Mouse (Mus musculus): ENCODE results near the gene Gm4756. TPM values are rescaled to one million over a fixed set of nuclear protein-coding genes. Genes with fewer than 3 reads are reported as not detected.

Gm4756 gene
- total and polyA plus RNA-seq, 3 experiments: not detected

GRCm38 (mm10) chr12:72621441-72621840, 28.0 kb downstream of the Gm4756 start:
- no peak for DNase-seq (ENCODE audit: extremely low read depth)
- Histone ChIP-seq H3K79me2 (replicated peaks; ENCODE audit: control insufficient read depth, extremely low read depth, insufficient read depth, poor library complexity, severe bottlenecking) (no peaks in the 10 kb centered on the region), H3K4me3 (replicated peaks in 1 of 3; ENCODE audit: low read depth in 2 of 3, low read length in 2 of 3, poor library complexity in 1 of 3) (no peak overlapping the region), H3K4me2 (ENCODE audit: insufficient read depth, low read depth, poor library complexity, severe bottlenecking) (no peak overlapping the region), H3K27me3 (replicated peaks) (no peaks in the 10 kb centered on the region), H3K36me3 (replicated peaks in 1 of 2; ENCODE audit: control insufficient read depth in 1 of 2, insufficient read depth in 1 of 2, low read length in 1 of 2) (no peaks in the 10 kb centered on the region), H3K9me3 (replicated peaks; ENCODE audit: low read length) (no peaks in the 10 kb centered on the region), H3K9ac (ENCODE audit: insufficient read depth, low read depth) (no peak overlapping the region), H3K27ac (ENCODE audit: insufficient read depth, low read depth) (no peak overlapping the region), H3K4me1 (ENCODE audit: control insufficient read depth in 1 of 2, insufficient read depth in 2 of 2) (no peaks in the 10 kb centered on the region)
- dilution Hi-C loops (cut with MboI; ENCODE audit: extremely low pct_ligation_motif_present, extremely low pct_unique_long_range_greater_than_20kb, low sequenced_read_pairs) (no loop called here), in situ Hi-C loops (cut with MboI; ENCODE audit: low pct_ligation_motif_present, low pct_unique_long_range_greater_than_20kb, low sequenced_read_pairs) (no loop called here)
- TF ChIP-seq CHD2 (IDR thresholded peaks at IDR 0.05; ENCODE audit: low read length) (no peak), EP300 (IDR thresholded peaks at IDR 0.05; ENCODE audit: low read length) (no peak), PAX5 (IDR thresholded peaks at IDR 0.05; ENCODE audit: low read length) (no peak), POLR2A (IDR thresholded peaks at IDR 0.05; ENCODE audit: low read depth, low read length) (no peak), SMC3 (IDR thresholded peaks at IDR 0.05; ENCODE audit: low read depth, low read length) (no peak)

- Histone ChIP-seq H3K4me1 (ENCODE audit: control insufficient read depth in 1 of 2, insufficient read depth in 2 of 2) (no peaks in the 10 kb centered on the region), H3K9ac (ENCODE audit: insufficient read depth, low read depth) (no peak overlapping the region), H3K4me3 (replicated peaks in 1 of 3; ENCODE audit: low read depth in 2 of 3, low read length in 2 of 3, poor library complexity in 1 of 3) (no peak overlapping the region), H3K36me3 (replicated peaks in 1 of 2; ENCODE audit: control insufficient read depth in 1 of 2, insufficient read depth in 1 of 2, low read length in 1 of 2) (no peaks in the 10 kb centered on the region), H3K27me3 (replicated peaks) (no peaks in the 10 kb centered on the region), H3K79me2 (replicated peaks; ENCODE audit: control insufficient read depth, extremely low read depth, insufficient read depth, poor library complexity, severe bottlenecking) (no peaks in the 10 kb centered on the region), H3K9me3 (replicated peaks; ENCODE audit: low read length) (no peaks in the 10 kb centered on the region), H3K27ac (ENCODE audit: insufficient read depth, low read depth) (no peak overlapping the region), H3K4me2 (ENCODE audit: insufficient read depth, low read depth, poor library complexity, severe bottlenecking) (no peak overlapping the region)
- dilution Hi-C loops (cut with MboI; ENCODE audit: extremely low pct_ligation_motif_present, extremely low pct_unique_long_range_greater_than_20kb, low sequenced_read_pairs): no loop called here
- TF ChIP-seq MAX (IDR thresholded peaks at IDR 0.05; ENCODE audit: low read length): no peak
- TF ChIP-seq HCFC1 (IDR thresholded peaks at IDR 0.05; ENCODE audit: low read depth, low read length): no peak
- no peak for DNase-seq (ENCODE audit: extremely low read depth)
- in situ Hi-C loops (cut with MboI; ENCODE audit: low pct_ligation_motif_present, low pct_unique_long_range_greater_than_20kb, low sequenced_read_pairs): no loop called here
Observed at GRCm38 (mm10) chr12:72620856-72621255, 28.6 kb downstream of the Gm4756 start.

GRCm38 (mm10) chr12:72612053-72612452, 37.4 kb downstream of the Gm4756 start:
- Histone ChIP-seq H3K4me2 (ENCODE audit: insufficient read depth, low read depth, poor library complexity, severe bottlenecking) (no peak overlapping the region), H3K36me3 (replicated peaks in 1 of 2; ENCODE audit: control insufficient read depth in 1 of 2, insufficient read depth in 1 of 2, low read length in 1 of 2) (no peaks in the 10 kb centered on the region), H3K4me1 (ENCODE audit: control insufficient read depth in 1 of 2, insufficient read depth in 2 of 2) (no peaks in the 10 kb centered on the region), H3K79me2 (replicated peaks; ENCODE audit: control insufficient read depth, extremely low read depth, insufficient read depth, poor library complexity, severe bottlenecking) (no peaks in the 10 kb centered on the region), H3K9ac (ENCODE audit: insufficient read depth, low read depth) (no peak overlapping the region), H3K27ac (ENCODE audit: insufficient read depth, low read depth) (no peak overlapping the region), H3K27me3 (replicated peaks) (no peaks in the 10 kb centered on the region), H3K9me3 (replicated peaks; ENCODE audit: low read length) (peaks cover 7% of the 10 kb centered on the region), H3K4me3 (replicated peaks in 1 of 3; ENCODE audit: low read depth in 2 of 3, low read length in 2 of 3, poor library complexity in 1 of 3) (no peak overlapping the region)
- dilution Hi-C loops (cut with MboI; ENCODE audit: extremely low pct_ligation_motif_present, extremely low pct_unique_long_range_greater_than_20kb, low sequenced_read_pairs): no loop called here
- in situ Hi-C loops (cut with MboI; ENCODE audit: low pct_ligation_motif_present, low pct_unique_long_range_greater_than_20kb, low sequenced_read_pairs): no loop called here
- TF ChIP-seq ELF1 (IDR thresholded peaks at IDR 0.05; ENCODE audit: low read depth, low read length) (no peak), RCOR1 (conservative IDR thresholded peaks at IDR 0.05; ENCODE audit: low read depth, low read length) (no peak), SMC3 (IDR thresholded peaks at IDR 0.05; ENCODE audit: low read depth, low read length) (no peak), CTCF (conservative IDR thresholded peaks at IDR 0.05 in 1 of 2, IDR thresholded peaks at IDR 0.05 in 1 of 2; ENCODE audit: low read depth in 2 of 2, low read length in 2 of 2) (no peak), E2F4 (IDR thresholded peaks at IDR 0.05; ENCODE audit: insufficient replicate concordance, low read depth, low read length) (no peak), ZC3H11A (IDR thresholded peaks at IDR 0.05; ENCODE audit: low read depth, low read length) (no peak), JUN (IDR thresholded peaks at IDR 0.05; ENCODE audit: insufficient read depth, low read depth, low read length) (no peak), USF2 (conservative IDR thresholded peaks at IDR 0.05; ENCODE audit: low read depth, low read length) (no peak), GABPA (IDR thresholded peaks at IDR 0.05; ENCODE audit: insufficient replicate concordance, low read depth, low read length) (no peak), KAT2A (IDR thresholded peaks at IDR 0.05; ENCODE audit: insufficient replicate concordance, low read length) (no peak), NELFE (IDR thresholded peaks at IDR 0.05; ENCODE audit: low read depth, low read length) (no peak), CHD1 (IDR thresholded peaks at IDR 0.05; ENCODE audit: low read depth, low read length) (no peak), ZMIZ1 (IDR thresholded peaks at IDR 0.05; ENCODE audit: low read depth, low read length) (no peak), MAZ (IDR thresholded peaks at IDR 0.05; ENCODE audit: low read depth, low read length) (no peak), ZNF384 (IDR thresholded peaks at IDR 0.05; ENCODE audit: low read depth, low read length) (no peak), NRF1 (IDR thresholded peaks at IDR 0.05; ENCODE audit: low read depth, low read length) (no peak), BHLHE40 (IDR thresholded peaks at IDR 0.05; ENCODE audit: low read depth, low read length) (no peak), POLR2A (IDR thresholded peaks at IDR 0.05; ENCODE audit: low read depth, low read length) (no peak), MEF2A (IDR thresholded peaks at IDR 0.05; ENCODE audit: borderline replicate concordance, low read depth, low read length) (no peak)
- DNase-seq (ENCODE audit: extremely low read depth): no peak
